24 mouse cellular contexts compared by ENCODE assay signal in genomic region chr4:45766774-45767173, GRCm38 (mm10). TPM values are rescaled to one million over a fixed set of nuclear protein-coding genes. Genes with fewer than 3 reads are reported as not detected.
DNase-seq lines count a peak whose midpoint lies in the region; ATAC-seq and TF ChIP-seq lines count a peak whose summit lies in the region.
"Had no signal": no experiment of that assay in that cellular context is flagged by ENCODE, and none has a peak within 500 bp of the region (broad histone marks: within the 10 kb centered on the region; RNA-seq: fewer than 3 reads in every experiment).

No protein-coding gene starts in this region.

- DNase-seq in forebrain, embryonic 11.5 days (ENCODE audit: low spot score) = no peak
- DNase-seq in lung, adult 18-20 months = no peak
- peak; percentile 18 for DNase-seq in stomach, postnatal 0 days (ENCODE audit: low spot score)
- DNase-seq: adrenal gland, postnatal 25 days; cerebellum, adult 9-10 months; gastrocnemius, postnatal 36 days; heart, postnatal 36 days; kidney, adult 11 months; layer of hippocampus, adult 9-11 months; liver, embryonic 13.5 days; right cerebral cortex, adult 18-20 months; right cerebral cortex, postnatal 4 days; thymus, adult 2 months; thymus, postnatal 4 days had no signal

- no peak overlapping the region for H3K4me3 ChIP-seq in forebrain, embryonic 15.5 days
- no peak overlapping the region for H3K4me3 ChIP-seq in forebrain, embryonic 11.5 days (ENCODE audit: low read depth, low read length)
- H3K4me3 ChIP-seq in hindbrain, embryonic 13.5 days = no peak overlapping the region
- H3K4me3 ChIP-seq in hindbrain, embryonic 12.5 days = no peak overlapping the region
- no peak overlapping the region for H3K4me3 ChIP-seq in lung, embryonic 16.5 days (ENCODE audit: low read length)
- no peak overlapping the region for H3K4me3 ChIP-seq in stomach, postnatal 0 days (ENCODE audit: low read depth, low read length)
- H3K4me3 ChIP-seq: hindbrain, embryonic 15.5 days; kidney, embryonic 15.5 days; liver, embryonic 13.5 days; stomach, embryonic 15.5 days had no signal

- H3K9me3 ChIP-seq in forebrain, embryonic 15.5 days = no peaks in the 10 kb centered on the region
- H3K9me3 ChIP-seq in forebrain, embryonic 11.5 days (ENCODE audit: control insufficient read depth, low read length) = no peaks in the 10 kb centered on the region
- H3K9me3 ChIP-seq in hindbrain, embryonic 13.5 days = no peaks in the 10 kb centered on the region
- no peaks in the 10 kb centered on the region for H3K9me3 ChIP-seq in hindbrain, embryonic 12.5 days (replicated peaks)
- H3K9me3 ChIP-seq in lung, embryonic 16.5 days (ENCODE audit: control insufficient read depth, low read length) = no peaks in the 10 kb centered on the region
- H3K9me3 ChIP-seq in stomach, postnatal 0 days (ENCODE audit: control insufficient read depth, low read length) = no peaks in the 10 kb centered on the region
- H3K9me3 ChIP-seq: hindbrain, embryonic 15.5 days; kidney, embryonic 15.5 days; limb, embryonic 13.5 days; liver, embryonic 13.5 days; stomach, embryonic 15.5 days had no signal

- 82% methylated on average over 7 of the region's 7 CpGs for whole genome bisulfite sequencing in forebrain, embryonic 15.5 days
- 69% methylated on average over 7 of the region's 7 CpGs for WGBS in forebrain, embryonic 11.5 days
- 81% methylated on average over 7 of the region's 7 CpGs for WGBS in hindbrain, embryonic 13.5 days
- WGBS in hindbrain, embryonic 12.5 days = 77% methylated on average over 7 of the region's 7 CpGs
- WGBS in lung, embryonic 16.5 days = 58% methylated on average over 7 of the region's 7 CpGs
- WGBS in stomach, postnatal 0 days = 72% methylated on average over 7 of the region's 7 CpGs

- TF ChIP-seq CTCF in stomach, postnatal 0 days (IDR thresholded peaks at IDR 0.05; ENCODE audit: low read depth) = peak; percentile 59

- H3K27ac ChIP-seq in forebrain, embryonic 15.5 days (replicated peaks) = peak overlapping the region; percentile 89
- no peak overlapping the region for H3K27ac ChIP-seq in forebrain, embryonic 11.5 days (ENCODE audit: low read depth, low read length)
- H3K27ac ChIP-seq in hindbrain, embryonic 13.5 days = peak overlapping the region; percentile 12; the same call in 1 of the 2 replicates
- H3K27ac ChIP-seq in hindbrain, embryonic 12.5 days = no peak overlapping the region
- no peak overlapping the region for H3K27ac ChIP-seq in lung, embryonic 16.5 days (ENCODE audit: low read length)
- no peak overlapping the region for H3K27ac ChIP-seq in stomach, postnatal 0 days (replicated peaks)
- H3K27ac ChIP-seq: hindbrain, embryonic 15.5 days; kidney, embryonic 15.5 days; limb, embryonic 13.5 days; liver, embryonic 13.5 days; macrophage had no signal

- no peak overlapping the region for H3K9ac ChIP-seq in forebrain, embryonic 15.5 days (replicated peaks)
- H3K9ac ChIP-seq in forebrain, embryonic 11.5 days (ENCODE audit: low read length) = no peak overlapping the region
- H3K9ac ChIP-seq in hindbrain, embryonic 13.5 days = no peak overlapping the region
- no peak overlapping the region for H3K9ac ChIP-seq in hindbrain, embryonic 12.5 days
- no peak overlapping the region for H3K9ac ChIP-seq in lung, embryonic 16.5 days (ENCODE audit: low read length)
- no peak overlapping the region for H3K9ac ChIP-seq in stomach, postnatal 0 days (ENCODE audit: low read length)
- H3K9ac ChIP-seq: hindbrain, embryonic 15.5 days; kidney, embryonic 15.5 days; limb, embryonic 13.5 days; liver, embryonic 13.5 days; stomach, embryonic 15.5 days had no signal

- H3K36me3 ChIP-seq in forebrain, embryonic 15.5 days = no peaks in the 10 kb centered on the region
- no peaks in the 10 kb centered on the region for H3K36me3 ChIP-seq in forebrain, embryonic 11.5 days (ENCODE audit: control insufficient read depth, insufficient read depth, low read length)
- H3K36me3 ChIP-seq in hindbrain, embryonic 13.5 days = no peaks in the 10 kb centered on the region
- H3K36me3 ChIP-seq in hindbrain, embryonic 12.5 days = no peaks in the 10 kb centered on the region
- no peaks in the 10 kb centered on the region for H3K36me3 ChIP-seq in lung, embryonic 16.5 days (ENCODE audit: control insufficient read depth, insufficient read depth, low read length)
- H3K36me3 ChIP-seq in stomach, postnatal 0 days (ENCODE audit: control insufficient read depth, insufficient read depth, low read length) = no peaks in the 10 kb centered on the region
- H3K36me3 ChIP-seq: hindbrain, embryonic 15.5 days; kidney, embryonic 15.5 days; limb, embryonic 13.5 days; liver, embryonic 13.5 days; stomach, embryonic 15.5 days had no signal

- no peaks in the 10 kb centered on the region for H3K27me3 ChIP-seq in forebrain, embryonic 15.5 days
- peaks cover 11% of the 10 kb centered on the region for H3K27me3 ChIP-seq in forebrain, embryonic 11.5 days (ENCODE audit: control insufficient read depth, insufficient read depth, low read length)
- peaks cover 13% of the 10 kb centered on the region for H3K27me3 ChIP-seq in hindbrain, embryonic 13.5 days
- H3K27me3 ChIP-seq in hindbrain, embryonic 12.5 days = peaks cover 29% of the 10 kb centered on the region
- H3K27me3 ChIP-seq in lung, embryonic 16.5 days (ENCODE audit: control insufficient read depth, insufficient read depth, low read depth, low read length) = peaks cover 3% of the 10 kb centered on the region; the same call in 1 of the 2 replicates
- H3K27me3 ChIP-seq in stomach, postnatal 0 days (ENCODE audit: control insufficient read depth, insufficient read depth, low read length) = no peaks in the 10 kb centered on the region
- H3K27me3 ChIP-seq: hindbrain, embryonic 15.5 days had no signal

- TF ChIP-seq EP300 in stomach, postnatal 0 days (optimal IDR thresholded peaks at IDR 0.05) = no peak

- no peak overlapping the region for H3K4me2 ChIP-seq in forebrain, embryonic 15.5 days (replicated peaks)
- H3K4me2 ChIP-seq in forebrain, embryonic 11.5 days (ENCODE audit: low read depth, low read length, severe bottlenecking) = no peak overlapping the region
- H3K4me2 ChIP-seq in hindbrain, embryonic 13.5 days = no peak overlapping the region
- no peak overlapping the region for H3K4me2 ChIP-seq in hindbrain, embryonic 12.5 days (replicated peaks)
- no peak overlapping the region for H3K4me2 ChIP-seq in lung, embryonic 16.5 days (ENCODE audit: low read depth, low read length)
- H3K4me2 ChIP-seq in stomach, postnatal 0 days (replicated peaks; ENCODE audit: low read depth) = no peak overlapping the region
- H3K4me2 ChIP-seq: liver, embryonic 13.5 days had no signal

- peaks cover 93% of the 10 kb centered on the region for H3K4me1 ChIP-seq in forebrain, embryonic 15.5 days
- H3K4me1 ChIP-seq in forebrain, embryonic 11.5 days (replicated peaks; ENCODE audit: control insufficient read depth, insufficient read depth, low read length) = peaks cover 43% of the 10 kb centered on the region
- H3K4me1 ChIP-seq in hindbrain, embryonic 13.5 days (replicated peaks) = peaks cover 93% of the 10 kb centered on the region
- H3K4me1 ChIP-seq in hindbrain, embryonic 12.5 days = peaks cover 73% of the 10 kb centered on the region
- peaks cover 45% of the 10 kb centered on the region for H3K4me1 ChIP-seq in lung, embryonic 16.5 days (replicated peaks; ENCODE audit: control insufficient read depth, insufficient read depth, low read length)
- H3K4me1 ChIP-seq in stomach, postnatal 0 days (replicated peaks; ENCODE audit: control insufficient read depth, insufficient read depth) = peaks cover 12% of the 10 kb centered on the region; the same call in 1 of the 2 replicates

- ATAC-seq in forebrain, embryonic 15.5 days (replicated peaks) = no peak
- no peak for ATAC-seq in forebrain, embryonic 11.5 days (replicated peaks; ENCODE audit: low FRiP score)
- ATAC-seq in hindbrain, embryonic 13.5 days (ENCODE audit: low FRiP score) = no peak
- ATAC-seq in hindbrain, embryonic 12.5 days (ENCODE audit: low FRiP score) = no peak
- ATAC-seq in lung, embryonic 16.5 days (ENCODE audit: low read depth) = peak; percentile 56
- ATAC-seq in stomach, postnatal 0 days (ENCODE audit: low FRiP score, low TSS enrichment) = peak; percentile 36
- ATAC-seq: midbrain, embryonic 16.5 days had no signal

RNA-seq across cellular contexts. Expression of gene Aldh1b1, which starts 32.0 kb away (rescaled TPM):
- 25.7 and 27.4 TPM in 2 replicates for polyA plus RNA-seq in forebrain, embryonic 15.5 days (2015; fragmentation: Nextera tagmentation; extraction: Ambion mirVana)
- polyA plus RNA-seq in forebrain, embryonic 11.5 days (2014; fragmentation: Nextera tagmentation; extraction: Ambion mirVana) = 5.0 and 5.2 TPM in 2 replicates
- polyA plus RNA-seq in hindbrain, embryonic 13.5 days (2015; fragmentation: Nextera tagmentation; extraction: Ambion mirVana) = 17.7 and 18.0 TPM in 2 replicates
- polyA plus RNA-seq in hindbrain, embryonic 12.5 days (2016; fragmentation: Nextera tagmentation; extraction: Ambion mirVana) = 7.4 and 7.6 TPM in 2 replicates
- 9.4 and 10.3 TPM in 2 replicates for polyA plus RNA-seq in lung, embryonic 16.5 days (2015; fragmentation: Nextera tagmentation; extraction: Ambion mirVana)
- 6.8 and 7.5 TPM in 2 replicates for polyA plus RNA-seq in stomach, postnatal 0 days (2015; fragmentation: Nextera tagmentation; extraction: Ambion mirVana)

RNA-seq across cellular contexts. Expression of gene Igfbpl1, which starts 59.9 kb away (rescaled TPM):
- 114 and 126 TPM in 2 replicates for polyA plus RNA-seq in forebrain, embryonic 15.5 days (2015; fragmentation: Nextera tagmentation; extraction: Ambion mirVana)
- polyA plus RNA-seq in forebrain, embryonic 11.5 days (2014; fragmentation: Nextera tagmentation; extraction: Ambion mirVana) = 83.2 and 84.0 TPM in 2 replicates
- 50.5 and 67.0 TPM in 2 replicates for polyA plus RNA-seq in hindbrain, embryonic 13.5 days (2015; fragmentation: Nextera tagmentation; extraction: Ambion mirVana)
- 47.2 and 48.7 TPM in 2 replicates for polyA plus RNA-seq in hindbrain, embryonic 12.5 days (2016; fragmentation: Nextera tagmentation; extraction: Ambion mirVana)
- 0.08 TPM in 1 of 2 replicates, not detected in the other for polyA plus RNA-seq in lung, embryonic 16.5 days (2015; fragmentation: Nextera tagmentation; extraction: Ambion mirVana)
- 0.08 and 0.17 TPM in 2 replicates for polyA plus RNA-seq in stomach, postnatal 0 days (2015; fragmentation: Nextera tagmentation; extraction: Ambion mirVana)
- polyA plus RNA-seq: macrophage had no signal

Comparison
In these comparisons a context has a peak if more than half of its experiments do, and no peak if none do; other contexts are left out.
1. H3K27ac ChIP-seq: peak in forebrain, embryonic 15.5 days (single experiment) and hindbrain, embryonic 13.5 days (single experiment); none in forebrain, embryonic 11.5 days (single experiment), hindbrain, embryonic 12.5 days (single experiment), lung, embryonic 16.5 days (single experiment) and stomach, postnatal 0 days (single experiment).
2. ATAC-seq: peak in lung, embryonic 16.5 days (single experiment) and stomach, postnatal 0 days (single experiment); none in forebrain, embryonic 15.5 days (single experiment), forebrain, embryonic 11.5 days (single experiment), hindbrain, embryonic 13.5 days (single experiment) and hindbrain, embryonic 12.5 days (single experiment).
3. RNA of gene Igfbpl1, which starts 59.9 kb away (polyA plus RNA-seq): 114 to 126 TPM in forebrain, embryonic 15.5 days, 83.2 to 84.0 TPM in forebrain, embryonic 11.5 days, 50.5 to 67.0 TPM in hindbrain, embryonic 13.5 days and 47.2 to 48.7 TPM in hindbrain, embryonic 12.5 days; 0.08 to 0.17 TPM in stomach, postnatal 0 days and 0.08 TPM in lung, embryonic 16.5 days; every median in the first group is over 10 times any median in the second.